Mouse (Mus musculus): ENCODE data around the gene Pex11g. TPM values are rescaled to one million over a fixed set of nuclear protein-coding genes. Genes with fewer than 3 reads are reported as not detected.

Gene Pex11g
- total RNA-seq, 2 experiments from 2014 or later = 0.94 to 1.4 TPM

DNA sequence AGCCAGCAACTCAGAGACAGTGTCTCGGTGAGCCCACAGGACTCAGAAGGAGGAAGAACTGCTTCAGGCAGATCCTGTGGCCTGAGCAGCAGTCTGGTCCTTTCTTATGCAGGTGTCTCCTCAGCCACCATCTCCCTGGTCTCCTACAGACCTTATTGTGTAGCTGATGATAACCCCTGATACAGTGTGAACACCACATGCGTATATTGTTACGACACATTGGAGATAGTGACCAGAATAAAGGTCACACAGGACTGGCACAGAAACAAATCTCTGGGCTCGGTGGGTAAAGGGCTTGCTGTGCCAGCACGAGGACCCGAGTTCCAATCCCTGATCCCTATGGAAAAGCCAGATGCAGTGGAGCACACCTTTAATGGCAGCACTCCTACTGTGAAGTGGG, 51.8 kb downstream of the Pex11g start:
- DNase-seq = no peak

GRCm38 (mm10) chr8:3415259-3415658, 52.2 kb downstream of the Pex11g start:
- no peak for DNase-seq

GRCm38 (mm10) chr8:3414639-3415190, 52.8 kb downstream of the Pex11g start:
- no peak for DNase-seq

GRCm38 (mm10) chr8:3412816-3413215, 54.7 kb downstream of the Pex11g start:
- no peak for DNase-seq

DNA sequence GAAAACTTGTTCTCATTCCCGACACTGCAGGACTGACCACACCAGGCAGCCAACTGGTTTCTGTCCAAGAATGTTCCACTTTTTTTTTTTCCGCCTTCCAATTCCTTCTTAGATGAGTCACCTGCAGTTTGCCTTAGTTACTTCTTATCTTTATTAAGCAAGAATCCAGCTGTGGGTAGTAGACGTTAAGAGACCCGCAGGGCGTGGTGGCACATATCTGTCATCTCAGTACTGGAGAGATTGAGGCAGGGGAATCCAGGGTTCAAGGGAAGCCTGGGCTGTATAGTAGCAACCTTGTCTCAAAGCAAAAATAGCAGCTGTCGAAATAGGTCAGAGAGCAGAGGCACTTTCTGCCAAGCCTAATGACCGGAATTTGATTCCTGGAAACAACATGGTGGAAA, 55.6 kb downstream of the Pex11g start:
- no peak for DNase-seq

GRCm38 (mm10) chr8:3411085-3411484, 56.4 kb downstream of the Pex11g start:
- DNase-seq = no peak

GRCm38 (mm10) chr8:3407417-3407816, 60.1 kb downstream of the Pex11g start:
- no peak for DNase-seq

Other genes starting within 250 kb of the Pex11g start
- gene Insr, start 188.1 kb downstream of the Pex11g start, total RNA-seq (2021) = 10 to 100 TPM; 46.9 to 50.3 TPM
- under 1 TPM in 1 of 2 experiments, not detected in 1; 0.25 TPM for gene A430078G23Rik, start 114.3 kb downstream of the Pex11g start, total RNA-seq (2021)
- gene Arhgef18, start 74.7 kb downstream of the Pex11g start, total RNA-seq (2021) = 10 to 100 TPM; 46.0 to 50.5 TPM
- gene Tex45, start 3.2 kb upstream of the Pex11g start, total RNA-seq (2021) = under 1 TPM; 0.45 to 0.58 TPM
- 10 to 100 TPM; 28.1 to 31.7 TPM for gene Zfp358, start 25.5 kb upstream of the Pex11g start, total RNA-seq (2021)
- 10 to 100 TPM; 78.4 to 86.6 TPM for gene Mcoln1, start 32.8 kb upstream of the Pex11g start, total RNA-seq (2021)
- gene Pnpla6, start 47.7 kb upstream of the Pex11g start, total RNA-seq (2021) = 10 to 100 TPM; 75.3 to 87.4 TPM
- gene C330021F23Rik, start 100.3 kb upstream of the Pex11g start, total RNA-seq (2021) = not detected
- gene Camsap3, start 119.6 kb upstream of the Pex11g start, total RNA-seq (2021) = 10 to 100 TPM; 34.4 to 41.0 TPM
- 10 to 100 TPM; 35.6 to 37.6 TPM for gene Xab2, start 153.6 kb upstream of the Pex11g start, total RNA-seq (2021)
- 10 to 100 TPM; 84.7 to 95.6 TPM for gene Pet100, start 153.9 kb upstream of the Pex11g start, total RNA-seq (2021)
- gene Pcp2, start 157.9 kb upstream of the Pex11g start, total RNA-seq (2021) = 1 to 10 TPM; 1.1 to 1.9 TPM
- 10 to 100 TPM; 36.3 to 47.1 TPM for gene Stxbp2, start 163.3 kb upstream of the Pex11g start, total RNA-seq (2021)
- 1 to 10 TPM in 1 of 2 experiments, under 1 TPM in 1; 0.46 to 1.5 TPM for gene Retn, start 188.1 kb upstream of the Pex11g start, total RNA-seq (2021)
- under 1 TPM in 1 of 2 experiments, not detected in 1; 0.30 TPM for gene Mcemp1, start 198.1 kb upstream of the Pex11g start, total RNA-seq (2021)
- gene Fcor, start 204.7 kb upstream of the Pex11g start, total RNA-seq (2021) = 10 to 100 TPM; 18.8 to 26.5 TPM
- gene Trappc5, start 208.6 kb upstream of the Pex11g start, total RNA-seq (2021) = 10 to 100 TPM; 26.8 to 31.6 TPM
- not detected for gene Fcer2a, start 226.5 kb upstream of the Pex11g start, total RNA-seq (2021)